Mouse (Mus musculus): ENCODE measurements around the gene Ubtd2. TPM values are rescaled to one million over a fixed set of nuclear protein-coding genes. Genes with fewer than 3 reads are reported as not detected.

Ubtd2 gene
- 43.0 and 46.6 TPM in 2 replicates for polyA plus RNA-seq (2015; fragmentation: Nextera tagmentation; extraction: Ambion mirVana)

DNA sequence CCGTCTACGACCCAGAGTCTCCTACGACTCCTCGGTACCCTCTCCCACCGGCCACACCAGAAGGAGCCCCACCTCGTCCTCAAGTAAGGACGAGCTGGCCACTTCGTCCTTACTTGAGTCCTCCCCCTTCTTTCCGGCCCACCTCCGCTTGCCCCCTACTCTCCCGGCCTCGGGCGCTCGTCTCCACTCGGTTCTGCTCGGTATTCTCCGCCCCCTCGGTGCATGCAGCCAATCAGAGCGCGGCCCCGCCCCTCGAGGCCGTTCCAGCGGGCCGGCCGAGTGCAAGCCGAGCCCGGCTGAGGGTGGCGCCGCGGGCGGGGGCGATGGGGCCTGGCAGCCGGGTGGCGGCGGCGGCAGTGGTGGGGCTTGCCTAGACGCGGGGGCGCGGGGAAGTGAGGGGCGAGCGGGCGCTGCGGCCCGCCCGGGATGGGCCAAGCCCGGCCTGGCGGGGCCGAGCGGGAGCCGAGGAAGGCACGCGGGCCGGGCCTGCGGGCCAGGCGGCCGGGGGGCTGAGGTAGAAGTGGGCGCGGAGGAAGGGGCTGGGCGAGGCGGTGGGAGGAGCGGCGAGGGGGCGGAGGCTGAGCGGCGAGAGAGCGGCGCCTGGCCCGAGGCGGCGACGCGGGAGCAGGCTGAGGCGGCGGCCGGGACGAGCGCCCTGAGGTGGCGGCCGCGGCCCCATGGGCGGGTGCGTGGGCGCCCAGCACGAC, at the start of gene Ubtd2:
Ubtd2 (plus strand) TSS at position 571 of the 707 bp plus-strand sequence.
- peak; percentile 99 for ATAC-seq
- 0% methylated on average over 70 of the region's 86 CpGs for WGBS
- H3K27me3 ChIP-seq (ENCODE audit: control insufficient read depth, insufficient read depth, low read depth, low read length): no peaks in the 10 kb centered on the region
- H3K4me3 ChIP-seq (ENCODE audit: low read depth, low read length): peak within 1 kb of the TSS; percentile 96
- H3K27ac ChIP-seq (ENCODE audit: low read length): peak within 1 kb of the TSS; percentile 97
- no peaks in the 10 kb centered on the region for H3K36me3 ChIP-seq (ENCODE audit: control insufficient read depth, insufficient read depth, low read length)
- peak within 1 kb of the TSS; percentile 93 for H3K4me2 ChIP-seq (ENCODE audit: low read length)
- H3K4me1 ChIP-seq (ENCODE audit: control insufficient read depth, insufficient read depth, low read length): peaks cover 19% of the 10 kb centered on the region
- H3K9me3 ChIP-seq (replicated peaks; ENCODE audit: control insufficient read depth, low read length, poor library complexity, severe bottlenecking): no peaks in the 10 kb centered on the region
- peak within 1 kb of the TSS; percentile 95 for H3K9ac ChIP-seq (ENCODE audit: low read depth, low read length)

DNA sequence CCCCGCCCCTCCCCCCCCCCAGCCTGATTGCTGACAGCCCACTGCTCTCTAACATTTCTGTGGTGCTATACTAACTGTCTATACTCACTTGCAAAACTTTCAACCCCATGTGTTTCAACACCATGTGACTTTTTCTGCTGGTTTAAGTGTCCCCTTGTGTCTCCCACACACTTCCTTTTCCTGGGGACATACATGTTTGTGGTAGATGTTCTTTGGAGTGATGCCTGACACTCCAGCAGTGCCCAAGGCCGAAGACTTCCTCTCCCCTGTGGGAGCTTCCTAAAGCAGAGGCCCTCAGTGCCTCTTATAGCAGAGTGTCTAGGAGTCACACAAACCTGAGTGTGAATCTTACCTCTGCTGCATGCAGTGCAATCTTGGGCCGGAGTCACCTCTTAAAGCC, 47.3 kb upstream of the Ubtd2 start:
- peaks cover 11% of the 10 kb centered on the region; the same call in 1 of the 2 replicates for H3K36me3 ChIP-seq (ENCODE audit: control insufficient read depth, insufficient read depth, low read length)
- no peak overlapping the region for H3K4me2 ChIP-seq (ENCODE audit: low read length)
- no peak overlapping the region for H3K4me3 ChIP-seq (ENCODE audit: low read depth, low read length)
- peaks cover 4% of the 10 kb centered on the region; the same call in 1 of the 2 replicates for H3K4me1 ChIP-seq (ENCODE audit: control insufficient read depth, insufficient read depth, low read length)
- H3K9me3 ChIP-seq (replicated peaks; ENCODE audit: control insufficient read depth, low read length, poor library complexity, severe bottlenecking): no peaks in the 10 kb centered on the region
- ATAC-seq: no peak
- 88% methylated on average over 3 of the region's 3 CpGs for WGBS
- H3K9ac ChIP-seq (ENCODE audit: low read depth, low read length): no peak overlapping the region
- H3K27me3 ChIP-seq (ENCODE audit: control insufficient read depth, insufficient read depth, low read depth, low read length): no peaks in the 10 kb centered on the region
- H3K27ac ChIP-seq (ENCODE audit: low read length): no peak overlapping the region

DNA sequence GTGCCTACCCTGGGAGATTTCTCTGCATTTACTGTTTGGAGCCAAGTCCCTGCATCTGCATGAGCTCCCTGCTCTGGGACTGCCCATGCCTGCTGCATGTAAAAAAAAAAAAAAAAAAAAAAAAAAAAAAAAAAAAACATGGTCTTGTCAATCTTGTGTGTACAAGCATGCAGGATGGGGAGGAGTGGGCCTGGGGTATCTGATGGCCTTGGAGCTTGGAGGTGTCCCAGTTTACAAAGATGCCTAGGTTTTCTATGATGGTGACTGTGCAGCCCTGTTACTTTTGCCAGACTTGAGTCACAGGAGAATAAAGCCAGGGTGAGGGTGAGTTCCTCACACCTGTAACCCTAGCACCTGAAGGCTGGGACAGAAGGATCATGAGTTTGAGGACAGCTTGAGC, 46.1 kb upstream of the Ubtd2 start:
- no peak for ATAC-seq
- peaks cover 20% of the 10 kb centered on the region for H3K36me3 ChIP-seq (ENCODE audit: control insufficient read depth, insufficient read depth, low read length)
- no peak overlapping the region for H3K9ac ChIP-seq (ENCODE audit: low read depth, low read length)

DNA sequence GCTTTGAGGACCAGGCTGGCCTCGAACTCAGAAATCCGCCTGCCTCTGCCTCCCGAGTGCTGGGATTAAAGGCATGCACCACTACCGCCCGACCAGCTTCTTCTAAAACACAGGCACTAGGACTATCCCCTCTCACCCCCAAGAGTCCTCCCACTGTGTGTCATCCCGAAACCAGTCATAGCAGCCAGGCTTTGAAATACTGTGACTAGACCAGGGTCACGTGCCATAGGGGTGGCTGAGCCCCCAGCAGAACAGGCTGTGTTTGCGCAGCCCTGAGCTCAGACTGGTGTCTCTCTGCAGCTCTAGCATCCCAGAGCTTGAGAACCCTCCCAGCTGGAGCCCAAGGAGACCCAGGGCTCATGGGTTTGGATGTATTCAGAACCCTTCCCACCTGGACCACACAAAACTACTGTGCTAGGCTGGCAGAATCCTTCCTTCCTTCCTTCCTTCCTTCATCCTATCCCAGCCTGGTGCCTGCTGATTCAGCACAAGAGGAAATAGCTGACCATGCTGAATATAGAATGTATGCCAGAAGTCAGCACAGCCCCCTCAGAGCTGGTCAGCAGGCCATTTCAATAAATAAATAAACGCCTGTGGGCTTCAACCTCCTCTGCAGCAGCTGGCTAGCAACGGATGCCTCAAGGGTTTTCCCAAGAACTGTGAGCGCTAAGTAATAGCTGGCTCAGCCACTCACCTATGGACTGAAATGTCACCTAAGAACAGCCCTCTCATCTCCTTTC, 45.2 kb upstream of the Ubtd2 start:
- peaks cover 26% of the 10 kb centered on the region for H3K36me3 ChIP-seq (ENCODE audit: control insufficient read depth, insufficient read depth, low read length)
- WGBS: 90% methylated on average over 11 of the region's 11 CpGs
- peaks cover 4% of the 10 kb centered on the region; the same call in 1 of the 2 replicates for H3K4me1 ChIP-seq (ENCODE audit: control insufficient read depth, insufficient read depth, low read length)

More for the DNA sequence above, 46.1 kb upstream of the Ubtd2 start:
- Histone ChIP-seq H3K4me2 (ENCODE audit: low read length) (no peak overlapping the region), H3K4me3 (ENCODE audit: low read depth, low read length) (no peak overlapping the region), H3K4me1 (ENCODE audit: control insufficient read depth, insufficient read depth, low read length) (peaks cover 4% of the 10 kb centered on the region; the same call in 1 of the 2 replicates), H3K9me3 (replicated peaks; ENCODE audit: control insufficient read depth, low read length, poor library complexity, severe bottlenecking) (no peaks in the 10 kb centered on the region), H3K27me3 (ENCODE audit: control insufficient read depth, insufficient read depth, low read depth, low read length) (no peaks in the 10 kb centered on the region), H3K27ac (ENCODE audit: low read length) (no peak overlapping the region)

DNA sequence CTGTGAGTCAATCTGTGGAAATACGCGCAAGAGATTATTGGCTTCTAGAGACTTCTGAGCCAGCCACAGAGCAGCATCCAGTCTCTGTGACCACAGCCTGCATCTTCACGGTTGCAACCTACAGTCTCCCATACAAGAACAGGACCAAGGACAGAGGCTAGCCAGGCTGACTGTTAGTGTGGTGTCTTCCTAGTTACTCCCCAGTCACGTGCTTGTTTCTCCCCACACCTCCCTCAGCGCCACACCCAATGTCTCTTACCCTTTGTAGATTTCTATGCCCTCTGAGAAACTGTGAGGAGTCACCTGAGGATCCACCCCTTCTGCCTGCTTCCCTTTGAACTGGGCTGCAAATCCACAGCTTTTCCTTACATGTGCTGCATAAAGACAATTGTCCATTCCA, 35.2 kb upstream of the Ubtd2 start:
- Histone ChIP-seq H3K4me1 (ENCODE audit: control insufficient read depth, insufficient read depth, low read length) (no peaks in the 10 kb centered on the region), H3K27me3 (ENCODE audit: control insufficient read depth, insufficient read depth, low read depth, low read length) (no peaks in the 10 kb centered on the region), H3K9ac (ENCODE audit: low read depth, low read length) (no peak overlapping the region), H3K9me3 (replicated peaks; ENCODE audit: control insufficient read depth, low read length, poor library complexity, severe bottlenecking) (no peaks in the 10 kb centered on the region), H3K4me3 (ENCODE audit: low read depth, low read length) (no peak overlapping the region), H3K36me3 (ENCODE audit: control insufficient read depth, insufficient read depth, low read length) (peaks cover 52% of the 10 kb centered on the region), H3K27ac (ENCODE audit: low read length) (no peak overlapping the region), H3K4me2 (ENCODE audit: low read length) (no peak overlapping the region)
- whole genome bisulfite sequencing: 92% methylated on average over 5 of the region's 5 CpGs
- ATAC-seq: no peak

More for the DNA sequence above, 45.2 kb upstream of the Ubtd2 start:
- Histone ChIP-seq H3K27ac (ENCODE audit: low read length) (no peak overlapping the region), H3K4me3 (ENCODE audit: low read depth, low read length) (no peak overlapping the region), H3K9ac (ENCODE audit: low read depth, low read length) (no peak overlapping the region), H3K9me3 (replicated peaks; ENCODE audit: control insufficient read depth, low read length, poor library complexity, severe bottlenecking) (no peaks in the 10 kb centered on the region), H3K4me2 (ENCODE audit: low read length) (no peak overlapping the region), H3K27me3 (ENCODE audit: control insufficient read depth, insufficient read depth, low read depth, low read length) (no peaks in the 10 kb centered on the region)
- no peak for ATAC-seq

DNA sequence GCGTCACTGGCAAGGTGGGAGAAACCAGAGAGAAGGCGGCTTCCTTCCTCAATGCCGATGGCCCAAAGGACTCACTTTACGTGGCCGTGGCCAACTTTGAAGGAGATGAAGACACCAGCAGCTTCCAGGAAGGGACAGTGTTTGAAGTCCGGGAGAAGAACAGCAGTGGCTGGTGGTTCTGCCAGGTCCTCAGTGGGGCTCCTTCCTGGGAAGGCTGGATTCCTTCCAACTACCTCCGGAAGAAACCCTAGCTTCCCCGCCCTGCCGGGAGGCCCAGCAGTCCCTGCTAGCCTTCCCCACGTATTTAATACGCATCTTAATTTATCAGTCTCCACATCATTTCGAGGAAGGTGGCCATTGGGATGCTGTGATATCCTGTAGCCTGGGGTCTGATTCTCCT, 31.9 kb upstream of the Ubtd2 start:
- H3K36me3 ChIP-seq (ENCODE audit: control insufficient read depth, insufficient read depth, low read length): peaks cover 32% of the 10 kb centered on the region
- H3K4me1 ChIP-seq (ENCODE audit: control insufficient read depth, insufficient read depth, low read length): no peaks in the 10 kb centered on the region
- no peak overlapping the region for H3K27ac ChIP-seq (ENCODE audit: low read length)
- no peak overlapping the region for H3K4me3 ChIP-seq (ENCODE audit: low read depth, low read length)
- H3K4me2 ChIP-seq (ENCODE audit: low read length): no peak overlapping the region
- H3K27me3 ChIP-seq (ENCODE audit: control insufficient read depth, insufficient read depth, low read depth, low read length): no peaks in the 10 kb centered on the region
- H3K9ac ChIP-seq (ENCODE audit: low read depth, low read length): no peak overlapping the region
- WGBS: 85% methylated on average over 12 of the region's 12 CpGs
- ATAC-seq: no peak
- no peaks in the 10 kb centered on the region for H3K9me3 ChIP-seq (replicated peaks; ENCODE audit: control insufficient read depth, low read length, poor library complexity, severe bottlenecking)

DNA sequence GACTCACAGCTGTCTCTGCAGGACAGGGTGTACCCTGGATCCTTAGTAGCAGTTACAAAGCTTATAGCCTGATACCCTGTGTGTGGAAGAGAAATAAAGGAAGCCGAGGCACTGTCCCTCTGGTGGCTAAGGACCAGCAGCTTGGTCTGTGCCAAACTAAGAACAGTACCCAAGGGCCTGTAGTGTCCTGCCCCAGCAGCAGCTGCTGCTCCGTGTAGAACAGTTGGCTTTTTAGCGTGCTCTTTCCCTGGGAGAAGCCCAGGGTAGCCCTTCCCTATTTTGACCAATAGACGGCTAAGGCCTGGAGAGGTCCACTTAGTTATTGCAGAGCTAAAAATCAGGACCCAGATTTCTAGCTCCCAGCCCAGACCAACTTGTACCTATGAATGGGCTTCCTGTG, 30.6 kb upstream of the Ubtd2 start:
- no peak for ATAC-seq
- Histone ChIP-seq H3K4me1 (ENCODE audit: control insufficient read depth, insufficient read depth, low read length) (no peaks in the 10 kb centered on the region), H3K36me3 (ENCODE audit: control insufficient read depth, insufficient read depth, low read length) (peaks cover 29% of the 10 kb centered on the region), H3K27ac (ENCODE audit: low read length) (no peak overlapping the region), H3K9ac (ENCODE audit: low read depth, low read length) (no peak overlapping the region), H3K27me3 (ENCODE audit: control insufficient read depth, insufficient read depth, low read depth, low read length) (no peaks in the 10 kb centered on the region), H3K9me3 (replicated peaks; ENCODE audit: control insufficient read depth, low read length, poor library complexity, severe bottlenecking) (no peaks in the 10 kb centered on the region), H3K4me2 (ENCODE audit: low read length) (no peak overlapping the region), H3K4me3 (ENCODE audit: low read depth, low read length) (no peak overlapping the region)
- 88% methylated on average over 4 of the region's 4 CpGs for WGBS

DNA sequence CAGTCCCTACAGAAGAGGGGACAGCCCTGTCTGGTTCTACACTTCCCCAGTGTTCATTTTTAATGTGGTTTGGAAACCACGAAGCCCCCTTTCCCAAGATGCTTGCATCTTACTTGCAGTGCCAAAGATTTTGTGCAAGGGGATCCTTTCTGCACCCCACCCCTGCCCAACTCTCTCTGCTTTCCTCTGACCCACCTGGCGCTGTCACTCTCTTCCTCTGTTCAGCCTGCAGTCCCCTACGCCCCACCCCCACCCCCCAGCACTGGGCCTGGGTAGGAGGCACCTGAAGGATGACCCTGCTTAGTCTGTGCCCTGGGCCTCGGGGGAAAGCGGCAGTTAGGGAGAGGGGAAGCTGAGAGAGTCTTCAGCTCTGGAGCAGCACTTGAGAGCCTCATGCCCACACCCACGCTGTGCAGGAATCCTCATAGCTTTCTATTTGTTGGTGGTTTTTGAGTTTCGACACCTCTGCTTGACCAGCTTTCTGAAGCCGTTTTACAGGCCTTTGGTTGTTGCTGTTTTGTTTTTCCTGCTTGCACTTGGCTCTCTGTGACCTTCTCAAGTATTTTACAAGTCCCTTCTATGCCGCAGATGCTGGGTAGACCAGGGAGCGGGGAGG, 30.0 kb upstream of the Ubtd2 start:
- H3K4me1 ChIP-seq (ENCODE audit: control insufficient read depth, insufficient read depth, low read length): no peaks in the 10 kb centered on the region
- H3K9me3 ChIP-seq (replicated peaks; ENCODE audit: control insufficient read depth, low read length, poor library complexity, severe bottlenecking): no peaks in the 10 kb centered on the region
- peaks cover 25% of the 10 kb centered on the region for H3K36me3 ChIP-seq (ENCODE audit: control insufficient read depth, insufficient read depth, low read length)
- no peak overlapping the region for H3K27ac ChIP-seq (ENCODE audit: low read length)
- no peak overlapping the region for H3K4me2 ChIP-seq (ENCODE audit: low read length)
- no peaks in the 10 kb centered on the region for H3K27me3 ChIP-seq (ENCODE audit: control insufficient read depth, insufficient read depth, low read depth, low read length)
- no peak overlapping the region for H3K9ac ChIP-seq (ENCODE audit: low read depth, low read length)
- H3K4me3 ChIP-seq (ENCODE audit: low read depth, low read length): no peak overlapping the region
- no peak for ATAC-seq
- WGBS: 81% methylated on average over 10 of the region's 10 CpGs

DNA sequence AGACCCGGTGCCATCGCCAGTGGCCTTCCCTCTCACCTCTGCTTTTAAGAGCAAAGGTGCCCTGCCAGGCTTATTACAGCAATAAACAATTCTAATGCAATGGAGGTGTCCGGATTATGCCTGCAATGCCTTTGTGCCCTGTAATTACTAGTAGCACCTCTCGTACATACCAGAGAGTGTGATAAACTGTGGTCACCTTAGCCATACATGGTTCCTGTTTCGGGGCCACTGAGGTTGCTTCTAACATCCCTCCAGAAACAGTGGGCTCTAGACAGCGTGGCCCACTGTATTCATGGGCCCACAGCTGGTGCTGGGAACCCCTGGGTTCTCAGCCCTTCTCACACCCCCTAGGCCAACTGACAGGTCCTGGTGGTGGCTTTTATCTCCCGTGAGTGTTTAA, 27.6 kb upstream of the Ubtd2 start:
- H3K9me3 ChIP-seq (replicated peaks; ENCODE audit: control insufficient read depth, low read length, poor library complexity, severe bottlenecking): no peaks in the 10 kb centered on the region
- H3K36me3 ChIP-seq (ENCODE audit: control insufficient read depth, insufficient read depth, low read length): peaks cover 15% of the 10 kb centered on the region
- no peak for ATAC-seq
- no peaks in the 10 kb centered on the region for H3K27me3 ChIP-seq (ENCODE audit: control insufficient read depth, insufficient read depth, low read depth, low read length)
- H3K4me2 ChIP-seq (ENCODE audit: low read length): no peak overlapping the region
- H3K4me3 ChIP-seq (ENCODE audit: low read depth, low read length): no peak overlapping the region
- no peak overlapping the region for H3K27ac ChIP-seq (ENCODE audit: low read length)
- 87% methylated on average over 7 of the region's 7 CpGs for WGBS
- no peaks in the 10 kb centered on the region for H3K4me1 ChIP-seq (ENCODE audit: control insufficient read depth, insufficient read depth, low read length)
- H3K9ac ChIP-seq (ENCODE audit: low read depth, low read length): no peak overlapping the region

All from midbrain, embryonic 16.5 days (tissue).